Mouse (Mus musculus) midbrain, embryonic 12.5 days (tissue): ENCODE data around the gene 1700003F12Rik. TPM values are rescaled to one million over a fixed set of nuclear protein-coding genes. Genes with fewer than 3 reads are reported as not detected.
A peak's percentile ranks its signal among the peaks of the same experiment; 100 is the strongest.

Source experiments
- ATAC-seq: fragments of 200-750 bp; cut with Nextera tagmentation; 2 replicates; pipeline ENCODE4 v1.8.0; 2017; ENCODE audit warnings: low read depth, moderate TSS enrichment, moderate library complexity; ENCODE audit not compliant: low FRiP score
- H3K27ac ChIP-seq: fragments of 300-500 bp; sonication (generic); replicated peaks from 2 replicates; pipeline ENCODE4 v1.5.1; 2016; ENCODE audit warnings: mild to moderate bottlenecking
- H3K27me3 ChIP-seq: fragments of 300-500 bp; sonication (generic); 2 replicates; pipeline ENCODE4 v1.6.1; 2016; ENCODE audit warnings: mild to moderate bottlenecking
- H3K36me3 ChIP-seq: fragments of 300-500 bp; sonication (generic); 2 replicates; pipeline ENCODE4 v1.6.1; 2016
- H3K4me1 ChIP-seq: fragments of 300-500 bp; sonication (generic); 2 replicates; pipeline ENCODE4 v1.6.1; 2016
- H3K4me2 ChIP-seq: fragments of 300-500 bp; sonication (generic); replicated peaks from 2 replicates; pipeline ENCODE4 v1.6.1; 2016; ENCODE audit warnings: mild to moderate bottlenecking, moderate library complexity
- H3K4me3 ChIP-seq: fragments of 300-500 bp; sonication (generic); 2 replicates; pipeline ENCODE4 v1.5.1; 2016; ENCODE audit warnings: mild to moderate bottlenecking
- H3K9ac ChIP-seq: fragments of 300-500 bp; sonication (generic); replicated peaks from 2 replicates; pipeline ENCODE4 v1.6.1; 2016; ENCODE audit warnings: mild to moderate bottlenecking, moderate library complexity
- H3K9me3 ChIP-seq: fragments of 300-500 bp; sonication (generic); 2 replicates; pipeline ENCODE4 v1.6.1; 2016; ENCODE audit warnings: mild to moderate bottlenecking
- WGBS: fragments of 180-500 bp; shearing (Covaris S2); methylation state at CpG from one replicate; pipeline ENCODE4 v1.1.7; 2016; 5-methylcytosine and 5-hydroxymethylcytosine counted together
- polyA plus RNA-seq: library from polyadenylated mRNA; unstranded; fragments of >200 nt; fragmentation: Nextera tagmentation; extraction: Ambion mirVana; gene quantifications from 2 replicates; pipeline ENCODE4 v1.2.1, GENCODE M21; 2016

The 1700003F12Rik gene
- 2.2 and 3.3 TPM in 2 replicates for polyA plus RNA-seq

GRCm38 (mm10) chr2:154546711-154547110 is at the start of gene 1700003F12Rik:
TSS of gene 1700003F12Rik (plus strand) at chr2:154547085.
- no peak for ATAC-seq
- Histone ChIP-seq H3K4me1 (peaks cover 18% of the 10 kb centered on the region), H3K9me3 (no peaks in the 10 kb centered on the region), H3K9ac (no peak within 1 kb of the TSS), H3K4me2 (no peak within 1 kb of the TSS), H3K4me3 (no peak within 1 kb of the TSS), H3K36me3 (no peaks in the 10 kb centered on the region), H3K27ac (no peak within 1 kb of the TSS), H3K27me3 (peaks cover 34% of the 10 kb centered on the region)
- 91% methylated on average over 10 of the region's 10 CpGs for WGBS

GRCm38 (mm10) chr2:154498571-154498970 is 48.3 kb upstream of the 1700003F12Rik start:
- Histone ChIP-seq H3K4me1 (no peaks in the 10 kb centered on the region), H3K4me3 (no peak overlapping the region), H3K27me3 (no peaks in the 10 kb centered on the region), H3K27ac (no peak overlapping the region), H3K36me3 (peaks cover 26% of the 10 kb centered on the region), H3K9ac (no peak overlapping the region), H3K4me2 (no peak overlapping the region), H3K9me3 (no peaks in the 10 kb centered on the region)
- 83% methylated on average over 5 of the region's 5 CpGs for WGBS
- no peak for ATAC-seq

- H3K27ac ChIP-seq, result no peak overlapping the region
- H3K9me3 ChIP-seq, result no peaks in the 10 kb centered on the region
- no peak overlapping the region for H3K9ac ChIP-seq
- 95% methylated on average over 2 of the region's 2 CpGs for WGBS
- H3K4me3 ChIP-seq, result no peak overlapping the region
- no peaks in the 10 kb centered on the region for H3K4me1 ChIP-seq
- no peaks in the 10 kb centered on the region for H3K27me3 ChIP-seq
- peaks cover 33% of the 10 kb centered on the region for H3K36me3 ChIP-seq
- ATAC-seq, result no peak
- no peak overlapping the region for H3K4me2 ChIP-seq
Measured at GRCm38 (mm10) chr2:154499717-154500247, 47.1 kb upstream of the 1700003F12Rik start.

GRCm38 (mm10) chr2:154500758-154501157 is 46.1 kb upstream of the 1700003F12Rik start:
- H3K36me3 ChIP-seq, result peaks cover 42% of the 10 kb centered on the region
- H3K4me2 ChIP-seq, result no peak overlapping the region
- H3K9me3 ChIP-seq, result no peaks in the 10 kb centered on the region
- H3K4me1 ChIP-seq, result no peaks in the 10 kb centered on the region
- ATAC-seq, result no peak
- no peaks in the 10 kb centered on the region for H3K27me3 ChIP-seq
- no peak overlapping the region for H3K9ac ChIP-seq
- 90% methylated on average over 3 of the region's 3 CpGs for WGBS
- no peak overlapping the region for H3K4me3 ChIP-seq
- H3K27ac ChIP-seq, result no peak overlapping the region

GRCm38 (mm10) chr2:154507076-154507475 is 39.8 kb upstream of the 1700003F12Rik start:
- Histone ChIP-seq H3K9ac (no peak overlapping the region), H3K4me3 (no peak overlapping the region), H3K27me3 (no peaks in the 10 kb centered on the region), H3K36me3 (peaks cover 64% of the 10 kb centered on the region), H3K27ac (no peak overlapping the region), H3K9me3 (no peaks in the 10 kb centered on the region), H3K4me1 (peaks cover 6% of the 10 kb centered on the region; the same call in 1 of the 2 replicates), H3K4me2 (no peak overlapping the region)
- WGBS, result 84% methylated on average over 2 of the region's 2 CpGs
- ATAC-seq, result no peak

GRCm38 (mm10) chr2:154507566-154508283 is 39.2 kb upstream of the 1700003F12Rik start:
- ATAC-seq, result no peak
- peaks cover 6% of the 10 kb centered on the region; the same call in 1 of the 2 replicates for H3K4me1 ChIP-seq
- H3K4me2 ChIP-seq, result no peak overlapping the region
- WGBS, result 86% methylated on average over 9 of the region's 9 CpGs
- H3K4me3 ChIP-seq, result no peak overlapping the region
- H3K36me3 ChIP-seq, result peaks cover 70% of the 10 kb centered on the region
- H3K9ac ChIP-seq, result no peak overlapping the region
- H3K9me3 ChIP-seq, result no peaks in the 10 kb centered on the region
- no peaks in the 10 kb centered on the region for H3K27me3 ChIP-seq
- H3K27ac ChIP-seq, result no peak overlapping the region

- Histone ChIP-seq H3K27ac (no peak overlapping the region), H3K9ac (no peak overlapping the region), H3K4me2 (no peak overlapping the region), H3K4me1 (peaks cover 6% of the 10 kb centered on the region; the same call in 1 of the 2 replicates), H3K27me3 (no peaks in the 10 kb centered on the region), H3K4me3 (no peak overlapping the region), H3K36me3 (peaks cover 70% of the 10 kb centered on the region), H3K9me3 (no peaks in the 10 kb centered on the region)
- no peak for ATAC-seq
- WGBS, result 95% methylated on average over 4 of the region's 4 CpGs
Measured at GRCm38 (mm10) chr2:154508450-154508849, 38.4 kb upstream of the 1700003F12Rik start.

- H3K9ac ChIP-seq, result no peak overlapping the region
- no peaks in the 10 kb centered on the region for H3K27me3 ChIP-seq
- peaks cover 62% of the 10 kb centered on the region for H3K36me3 ChIP-seq
- H3K4me1 ChIP-seq, result peaks cover 6% of the 10 kb centered on the region; the same call in 1 of the 2 replicates
- WGBS, result 91% methylated on average over 3 of the region's 3 CpGs
- no peak overlapping the region for H3K4me3 ChIP-seq
- no peak overlapping the region for H3K27ac ChIP-seq
- no peak for ATAC-seq
- H3K9me3 ChIP-seq, result no peaks in the 10 kb centered on the region
- H3K4me2 ChIP-seq, result no peak overlapping the region
Measured at GRCm38 (mm10) chr2:154510141-154510540, 36.7 kb upstream of the 1700003F12Rik start.

- peaks cover 63% of the 10 kb centered on the region for H3K36me3 ChIP-seq
- no peak overlapping the region for H3K9ac ChIP-seq
- no peaks in the 10 kb centered on the region for H3K27me3 ChIP-seq
- H3K4me1 ChIP-seq, result no peaks in the 10 kb centered on the region
- ATAC-seq, result no peak
- WGBS, result 89% methylated on average over 3 of the region's 3 CpGs
- no peaks in the 10 kb centered on the region for H3K9me3 ChIP-seq
- H3K27ac ChIP-seq, result 0 out of 2 replicates have a peak overlapping the region, but pooled peaks have one; percentile 3
- no peak overlapping the region for H3K4me3 ChIP-seq
- no peak overlapping the region for H3K4me2 ChIP-seq
Measured at GRCm38 (mm10) chr2:154516944-154517343, 29.9 kb upstream of the 1700003F12Rik start.

- no peaks in the 10 kb centered on the region for H3K4me1 ChIP-seq
- 0 out of 2 replicates have a peak overlapping the region, but pooled peaks have one; percentile 3 for H3K27ac ChIP-seq
- peaks cover 62% of the 10 kb centered on the region for H3K36me3 ChIP-seq
- H3K4me3 ChIP-seq, result no peak overlapping the region
- no peak overlapping the region for H3K9ac ChIP-seq
- H3K9me3 ChIP-seq, result no peaks in the 10 kb centered on the region
- WGBS, result 94% methylated on average over 5 of the region's 5 CpGs
- H3K4me2 ChIP-seq, result no peak overlapping the region
- H3K27me3 ChIP-seq, result no peaks in the 10 kb centered on the region
- no peak for ATAC-seq
Measured at GRCm38 (mm10) chr2:154517424-154517823, 29.5 kb upstream of the 1700003F12Rik start.

- no peak for ATAC-seq
- H3K27me3 ChIP-seq, result no peaks in the 10 kb centered on the region
- H3K4me2 ChIP-seq, result no peak overlapping the region
- H3K27ac ChIP-seq, result no peak overlapping the region
- H3K36me3 ChIP-seq, result peaks cover 71% of the 10 kb centered on the region
- no peak overlapping the region for H3K4me3 ChIP-seq
- H3K9ac ChIP-seq, result no peak overlapping the region
- no peaks in the 10 kb centered on the region; the same call in 1 of the 2 replicates for H3K4me1 ChIP-seq
- no peaks in the 10 kb centered on the region for H3K9me3 ChIP-seq
Measured at GRCm38 (mm10) chr2:154521449-154521848, 25.4 kb upstream of the 1700003F12Rik start.

GRCm38 (mm10) chr2:154522334-154522733 is 24.6 kb upstream of the 1700003F12Rik start:
- ATAC-seq, result no peak
- no peaks in the 10 kb centered on the region for H3K27me3 ChIP-seq
- WGBS, result 93% methylated on average over 5 of the region's 5 CpGs
- H3K9ac ChIP-seq, result no peak overlapping the region
- H3K36me3 ChIP-seq, result peaks cover 72% of the 10 kb centered on the region
- H3K4me3 ChIP-seq, result no peak overlapping the region
- no peaks in the 10 kb centered on the region; the same call in 1 of the 2 replicates for H3K4me1 ChIP-seq
- H3K27ac ChIP-seq, result no peak overlapping the region
- H3K4me2 ChIP-seq, result no peak overlapping the region
- no peaks in the 10 kb centered on the region for H3K9me3 ChIP-seq
